Comparison of ENCODE assay signal across 8 mouse cellular contexts in the genomic region with DNA sequence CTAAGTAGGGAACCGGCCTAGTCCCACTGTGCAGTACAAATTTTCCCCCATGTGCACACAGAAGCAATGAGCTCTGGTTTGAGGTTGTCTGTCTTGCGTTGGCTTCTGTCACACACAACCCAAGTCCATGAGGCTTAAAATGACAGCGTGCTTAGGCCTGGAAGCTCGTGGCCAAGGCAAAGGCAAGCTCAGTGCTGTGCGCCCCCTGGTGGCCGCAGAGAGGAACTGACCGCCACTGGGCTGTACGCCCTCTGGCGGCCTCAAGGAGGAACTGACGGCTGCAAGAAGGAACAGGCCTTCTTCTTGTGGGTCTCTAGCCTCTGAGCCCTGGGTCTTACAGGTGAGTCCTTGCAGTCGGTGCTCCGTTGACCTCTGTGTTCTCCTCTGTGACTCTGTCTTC. TPM values are rescaled to one million over a fixed set of nuclear protein-coding genes. Genes with fewer than 3 reads are reported as not detected.
DNase-seq lines count a peak whose midpoint lies in the region; ATAC-seq lines count a peak whose summit lies in the region.

No protein-coding gene starts in this region.

- H3K9ac ChIP-seq in forebrain, embryonic 11.5 days (ENCODE audit: low read length): no peak overlapping the region
- no peak overlapping the region for H3K9ac ChIP-seq in forebrain, embryonic 15.5 days (replicated peaks)
- H3K9ac ChIP-seq in lung, embryonic 15.5 days: no peak overlapping the region

- H3K4me2 ChIP-seq in forebrain, embryonic 11.5 days (ENCODE audit: low read depth, low read length, severe bottlenecking): no peak overlapping the region
- H3K4me2 ChIP-seq in forebrain, embryonic 15.5 days (replicated peaks): no peak overlapping the region
- H3K4me2 ChIP-seq in lung, embryonic 15.5 days: no peak overlapping the region

- WGBS in forebrain, embryonic 11.5 days: 19% methylated on average over 12 of the region's 12 CpGs
- 18% methylated on average over 12 of the region's 12 CpGs for WGBS in forebrain, embryonic 15.5 days
- 5% methylated on average over 12 of the region's 12 CpGs for WGBS in lung, embryonic 15.5 days

- peak; percentile 85 for DNase-seq in forebrain, embryonic 11.5 days (ENCODE audit: low spot score)
- peak; percentile 32 for DNase-seq in urinary bladder, postnatal 14 days (ENCODE audit: low spot score)
- DNase-seq in urinary bladder, adult 18-20 months (ENCODE audit: low spot score in 2 of 2): no peak
- peak; percentile 80 for DNase-seq in embryo, embryonic 11 days
- peak; percentile 83 for DNase-seq in induced T-regulatory cell, adult 2 months (ENCODE audit: low read depth)
- DNase-seq in skeletal muscle tissue, adult 2 months (ENCODE audit: low read depth, low spot score): peak; percentile 49

- no peak for ATAC-seq in forebrain, embryonic 11.5 days (replicated peaks; ENCODE audit: low FRiP score)
- ATAC-seq in forebrain, embryonic 15.5 days (replicated peaks): no peak
- peak; percentile 74; the same call in 1 of the 2 replicates for ATAC-seq in lung, embryonic 15.5 days (ENCODE audit: borderline replicate concordance, extremely low read depth, low FRiP score, low TSS enrichment)

- H3K27me3 ChIP-seq in forebrain, embryonic 11.5 days (ENCODE audit: control insufficient read depth, insufficient read depth, low read length): no peaks in the 10 kb centered on the region
- no peaks in the 10 kb centered on the region for H3K27me3 ChIP-seq in forebrain, embryonic 15.5 days
- H3K27me3 ChIP-seq in lung, embryonic 15.5 days: no peaks in the 10 kb centered on the region

- H3K4me1 ChIP-seq in forebrain, embryonic 11.5 days (replicated peaks; ENCODE audit: control insufficient read depth, insufficient read depth, low read length): no peaks in the 10 kb centered on the region
- H3K4me1 ChIP-seq in forebrain, embryonic 15.5 days: no peaks in the 10 kb centered on the region
- H3K4me1 ChIP-seq in lung, embryonic 15.5 days: peaks cover 19% of the 10 kb centered on the region; the same call in 1 of the 2 replicates

- no peak overlapping the region for H3K4me3 ChIP-seq in forebrain, embryonic 11.5 days (ENCODE audit: low read depth, low read length)
- no peak overlapping the region for H3K4me3 ChIP-seq in forebrain, embryonic 15.5 days
- H3K4me3 ChIP-seq in lung, embryonic 15.5 days: no peak overlapping the region

- no peaks in the 10 kb centered on the region for H3K36me3 ChIP-seq in forebrain, embryonic 11.5 days (ENCODE audit: control insufficient read depth, insufficient read depth, low read length)
- no peaks in the 10 kb centered on the region for H3K36me3 ChIP-seq in forebrain, embryonic 15.5 days
- H3K36me3 ChIP-seq in lung, embryonic 15.5 days: no peaks in the 10 kb centered on the region

- H3K27ac ChIP-seq in forebrain, embryonic 11.5 days (ENCODE audit: low read depth, low read length): no peak overlapping the region
- no peak overlapping the region for H3K27ac ChIP-seq in forebrain, embryonic 15.5 days (replicated peaks)
- peak overlapping the region; percentile 95 for H3K27ac ChIP-seq in lung, embryonic 15.5 days

- H3K9me3 ChIP-seq in forebrain, embryonic 11.5 days (ENCODE audit: control insufficient read depth, low read length): no peaks in the 10 kb centered on the region
- H3K9me3 ChIP-seq in forebrain, embryonic 15.5 days: no peaks in the 10 kb centered on the region
- no peaks in the 10 kb centered on the region for H3K9me3 ChIP-seq in lung, embryonic 15.5 days

RNA-seq across cellular contexts. Expression of a gene that starts 13.5 kb away (rescaled TPM):
- 24.6 and 28.2 TPM in 2 replicates for polyA plus RNA-seq in forebrain, embryonic 11.5 days (2014; fragmentation: Nextera tagmentation; extraction: Ambion mirVana)
- 15.2 and 19.3 TPM in 2 replicates for polyA plus RNA-seq in forebrain, embryonic 15.5 days (2015; fragmentation: Nextera tagmentation; extraction: Ambion mirVana)
- 19.7 and 21.3 TPM in 2 replicates for polyA plus RNA-seq in lung, embryonic 15.5 days (2015; fragmentation: Nextera tagmentation; extraction: Ambion mirVana)

Comparison
In these comparisons a context has a peak if more than half of its experiments do, and no peak if none do; other contexts are left out.
1. DNase-seq: peak in forebrain, embryonic 11.5 days (single experiment), urinary bladder, postnatal 14 days (single experiment), embryo, embryonic 11 days (single experiment), induced T-regulatory cell, adult 2 months (single experiment) and skeletal muscle tissue, adult 2 months (single experiment); none in urinary bladder, adult 18-20 months (0 of 2).